Mouse (Mus musculus) CH12.LX (cell line): ENCODE measurements around the gene Cbfa2t3. TPM values are rescaled to one million over a fixed set of nuclear protein-coding genes. Genes with fewer than 3 reads are reported as not detected.
A peak's percentile ranks its signal among the peaks of the same experiment; 100 is the strongest.

ENCODE experiments used
- DNase-seq: peaks from one replicate; pipeline ENCODE4 v3.0.0-alpha.2; 2013; ENCODE audit errors: extremely low read depth
- H3K27ac ChIP-seq: 2 replicates; pipeline ENCODE4 v1.5.1; 2012; ENCODE audit warnings: low read depth, mild to moderate bottlenecking, control low read depth, moderate library complexity; ENCODE audit not compliant: insufficient read depth
- H3K27me3 ChIP-seq: replicated peaks from 2 replicates; pipeline ENCODE3; 2012; ENCODE audit warnings: inconsistent platforms
- H3K36me3 ChIP-seq, 2 experiments: replicated peaks in 1 of 2; 2 replicates each; pipeline versions ENCODE3 to v1.6.1; 2012; ENCODE audit warnings: inconsistent platforms in 1 of 2, low read length in 1 of 2, mild to moderate bottlenecking in 1 of 2, mixed read lengths in 1 of 2, moderate library complexity in 1 of 2; ENCODE audit not compliant: control insufficient read depth in 1 of 2, insufficient read depth in 1 of 2
- H3K4me1 ChIP-seq, 2 experiments: 2 replicates each; pipeline ENCODE4 v1.6.1; 2012; ENCODE audit warnings: inconsistent platforms in 1 of 2, moderate library complexity in 1 of 2; ENCODE audit not compliant: insufficient read depth in 2 of 2, control insufficient read depth in 1 of 2
- H3K4me2 ChIP-seq: 2 replicates; pipeline ENCODE4 v1.6.1; 2012; ENCODE audit warnings: low read depth, mild to moderate bottlenecking, control low read depth; ENCODE audit not compliant: poor library complexity, insufficient read depth, severe bottlenecking
- H3K4me3 ChIP-seq, 3 experiments: fragments of 150-350 bp in 1 of 3; sonication (generic) in 1 of 3; replicated peaks in 1 of 3; 2 replicates each; pipeline versions ENCODE3 to v1.5.1; 2011 to 2012; ENCODE audit warnings: low read depth in 2 of 3, low read length in 2 of 3, mild to moderate bottlenecking in 2 of 3, moderate library complexity in 2 of 3, control low read depth in 1 of 3, improper control_type of control experiment in 1 of 3, inconsistent platforms in 1 of 3, mixed read lengths in 1 of 3; ENCODE audit not compliant: poor library complexity in 1 of 3
- H3K79me2 ChIP-seq: replicated peaks from 2 replicates; pipeline ENCODE4 v1.6.1; 2012; ENCODE audit warnings: mild to moderate bottlenecking, moderate library complexity; ENCODE audit not compliant: control insufficient read depth, poor library complexity, insufficient read depth, severe bottlenecking; ENCODE audit errors: extremely low read depth
- H3K9ac ChIP-seq: 2 replicates; pipeline ENCODE4 v1.6.1; 2012; ENCODE audit warnings: low read depth, mild to moderate bottlenecking, control low read depth, moderate library complexity; ENCODE audit not compliant: insufficient read depth
- H3K9me3 ChIP-seq: replicated peaks from 2 replicates; pipeline ENCODE3; 2012; ENCODE audit warnings: low read length, inconsistent platforms, mixed read lengths
- CHD1 ChIP-seq: IDR thresholded peaks from 2 replicates; pipeline ENCODE4 v1.6.1; 2012; ENCODE audit warnings: low read depth, low read length, improper control_type of control experiment, inconsistent platforms
- CTCF ChIP-seq, 2 experiments: IDR thresholded peaks in 1 of 2; conservative IDR thresholded peaks in 1 of 2; 2 replicates each; pipeline ENCODE4 v1.5.1; 2011 to 2012; ENCODE audit warnings: low read depth in 2 of 2, low read length in 2 of 2, improper control_type of control experiment in 1 of 2, inconsistent platforms in 1 of 2, mild to moderate bottlenecking in 1 of 2, moderate library complexity in 1 of 2
- EP300 ChIP-seq: IDR thresholded peaks from 2 replicates; pipeline ENCODE4 v1.6.1; 2011; ENCODE audit warnings: low read length, improper control_type of control experiment
- GABPA ChIP-seq: IDR thresholded peaks from 2 replicates; pipeline ENCODE4 v1.6.1; 2012; ENCODE audit warnings: low read depth, low read length, improper control_type of control experiment, inconsistent platforms; ENCODE audit not compliant: insufficient replicate concordance
- HCFC1 ChIP-seq: IDR thresholded peaks from 2 replicates; pipeline ENCODE4 v1.6.1; 2012; ENCODE audit warnings: low read depth, mild to moderate bottlenecking, inconsistent platforms, low read length, improper control_type of control experiment
- IRF4 ChIP-seq: IDR thresholded peaks from 2 replicates; pipeline ENCODE4 v1.6.1; 2014; ENCODE audit warnings: low read depth, mild to moderate bottlenecking, inconsistent platforms, low read length, improper control_type of control experiment
- JUN ChIP-seq: IDR thresholded peaks from 2 replicates; pipeline ENCODE4 v1.6.1; 2011; ENCODE audit warnings: low read depth, mild to moderate bottlenecking, low read length, improper control_type of control experiment, moderate library complexity; ENCODE audit not compliant: insufficient read depth
- JUND ChIP-seq: conservative IDR thresholded peaks from 2 replicates; pipeline ENCODE4 v1.6.1; 2011; ENCODE audit warnings: low read depth, low read length, improper control_type of control experiment
- KAT2A ChIP-seq: IDR thresholded peaks from 2 replicates; pipeline ENCODE4 v1.6.1; 2012; ENCODE audit warnings: low read length, improper control_type of control experiment, inconsistent platforms; ENCODE audit not compliant: insufficient replicate concordance
- MAFK ChIP-seq: IDR thresholded peaks from 2 replicates; pipeline ENCODE4 v1.6.1; 2011; ENCODE audit warnings: low read length, improper control_type of control experiment; ENCODE audit not compliant: insufficient replicate concordance
- MAZ ChIP-seq: IDR thresholded peaks from 2 replicates; pipeline ENCODE4 v1.6.1; 2012; ENCODE audit warnings: low read depth, mild to moderate bottlenecking, inconsistent platforms, low read length, improper control_type of control experiment, moderate library complexity
- MEF2A ChIP-seq: IDR thresholded peaks from 2 replicates; pipeline ENCODE4 v1.6.1; 2014; ENCODE audit warnings: low read depth, mild to moderate bottlenecking, inconsistent platforms, low read length, improper control_type of control experiment, borderline replicate concordance
- NELFE ChIP-seq: IDR thresholded peaks from 2 replicates; pipeline ENCODE4 v1.6.1; 2011; ENCODE audit warnings: low read depth, low read length, improper control_type of control experiment
- NRF1 ChIP-seq: IDR thresholded peaks from 2 replicates; pipeline ENCODE4 v1.6.1; 2014; ENCODE audit warnings: low read depth, mild to moderate bottlenecking, inconsistent platforms, low read length, improper control_type of control experiment, moderate library complexity
- PAX5 ChIP-seq: IDR thresholded peaks from 2 replicates; pipeline ENCODE4 v1.6.1; 2012; ENCODE audit warnings: low read length, inconsistent platforms, mixed read lengths
- POLR2AphosphoS2 ChIP-seq: IDR thresholded peaks from 2 replicates; pipeline ENCODE4 v1.6.1; 2011; ENCODE audit warnings: low read depth, low read length, improper control_type of control experiment
- SMC3 ChIP-seq: IDR thresholded peaks from 2 replicates; pipeline ENCODE4 v1.6.1; 2011; ENCODE audit warnings: low read depth, low read length, improper control_type of control experiment
- ZC3H11A ChIP-seq: IDR thresholded peaks from 2 replicates; pipeline ENCODE4 v1.6.1; 2012; ENCODE audit warnings: low read depth, mild to moderate bottlenecking, inconsistent platforms, low read length, improper control_type of control experiment
- ZKSCAN1 ChIP-seq: IDR thresholded peaks from 2 replicates; pipeline ENCODE4 v1.6.1; 2012; ENCODE audit warnings: low read depth, inconsistent platforms, low read length, improper control_type of control experiment, borderline replicate concordance
- ZMIZ1 ChIP-seq: IDR thresholded peaks from 2 replicates; pipeline ENCODE4 v1.6.1; 2012; ENCODE audit warnings: low read depth, mild to moderate bottlenecking, inconsistent platforms, low read length, improper control_type of control experiment
- ZNF384 ChIP-seq: IDR thresholded peaks from 2 replicates; pipeline ENCODE4 v1.6.1; 2012; ENCODE audit warnings: low read depth, low read length, improper control_type of control experiment, inconsistent platforms
- dilution Hi-C: fragments of 300-500 bp; cut with MboI; formaldehyde crosslinking; loops from 2 replicates; pipeline ENCODE4 v1.14.3; 2020; ENCODE audit warnings: low sequenced_read_pairs; ENCODE audit not compliant: extremely low pct_unique_long_range_greater_than_20kb, extremely low pct_ligation_motif_present
- in situ Hi-C: fragments of 300-500 bp; cut with MboI; formaldehyde crosslinking; loops from 3 replicates; pipeline ENCODE4 v1.14.3; 2019; ENCODE audit warnings: low sequenced_read_pairs, low pct_ligation_motif_present, low pct_unique_long_range_greater_than_20kb, mixed read lengths
- polyA plus RNA-seq: library from polyadenylated mRNA; unstranded; fragments of >175 nt; gene quantifications from 2 replicates; pipeline ENCODE4 v1.2.1, GENCODE M21; 2012; ENCODE audit warnings: low read depth; ENCODE audit not compliant: insufficient read length
- total RNA-seq, 2 experiments: library from RNA; depleted of rRNA; stranded (reverse); fragments of 300-350 nt in 1 of 2; fragments of >200 nt in 1 of 2; gene quantifications; 2 replicates each; pipeline ENCODE4 v1.2.3; 2012 to 2014

Cbfa2t3 gene
- total and polyA plus RNA-seq, 3 experiments, result 0.47 to 22.6 (median 2.1) TPM

GRCm38 (mm10) chr8:122620446-122620845, 78.5 kb downstream of the Cbfa2t3 start:
- peak overlapping the region in 1 of 3 experiments; percentile 16 for H3K4me3 ChIP-seq
- H3K4me2 ChIP-seq, result no peak overlapping the region
- H3K9me3 ChIP-seq, result no peaks in the 10 kb centered on the region
- no peak overlapping the region for H3K27ac ChIP-seq
- DNase-seq, result no peak
- TF ChIP-seq ZNF384 (no peak), IRF4 (no peak), JUN (no peak), HCFC1 (no peak), EP300 (no peak), JUND (no peak), CHD1 (no peak), ZKSCAN1 (no peak), KAT2A (no peak), PAX5 (no peak), MAFK (no peak), CTCF (conservative IDR thresholded peaks at IDR 0.05 in 1 of 2, IDR thresholded peaks at IDR 0.05 in 1 of 2; ENCODE audit: low read depth in 2 of 2, low read length in 2 of 2) (no peak), NRF1 (no peak), MEF2A (no peak), ZC3H11A (no peak), MAZ (no peak), POLR2AphosphoS2 (no peak), GABPA (no peak)
- dilution Hi-C loops, result no loop called here
- in situ Hi-C loops, result loop anchor here (5.0 kb wide), 1 partner anchor 207 kb away; no protein-coding TSS in a partner anchor
- no peaks in the 10 kb centered on the region for H3K79me2 ChIP-seq
- peaks cover 0 to 39% of the 10 kb centered on the region in 2 experiments; a peak in 3 of 4 replicates for H3K4me1 ChIP-seq
- H3K36me3 ChIP-seq, result peaks cover 0 to 14% of the 10 kb centered on the region in 2 experiments
- H3K9ac ChIP-seq, result no peak overlapping the region
- H3K27me3 ChIP-seq, result no peaks in the 10 kb centered on the region

GRCm38 (mm10) chr8:122618660-122619378, 80.1 kb downstream of the Cbfa2t3 start:
- Histone ChIP-seq H3K4me3 (no peak overlapping the region), H3K4me1 (peaks cover 0 to 24% of the 10 kb centered on the region in 2 experiments; a peak in 2 of 4 replicates), H3K4me2 (no peak overlapping the region), H3K79me2 (no peaks in the 10 kb centered on the region), H3K27ac (no peak overlapping the region), H3K36me3 (peaks cover 5 to 27% of the 10 kb centered on the region in 2 experiments), H3K9ac (no peak overlapping the region), H3K27me3 (no peaks in the 10 kb centered on the region), H3K9me3 (no peaks in the 10 kb centered on the region)
- DNase-seq, result no peak
- in situ Hi-C loops (no loop called here), dilution Hi-C loops (no loop called here)
- TF ChIP-seq SMC3, result no peak
- no peak for TF ChIP-seq NELFE
- TF ChIP-seq ZNF384, result no peak
- TF ChIP-seq ZMIZ1, result no peak
